Mouse (Mus musculus) lung, embryonic 16.5 days (tissue): Measurements from ENCODE around the gene Lpo. TPM values are rescaled to one million over a fixed set of nuclear protein-coding genes. Genes with fewer than 3 reads are reported as not detected.
"Not testable (repeated sequence)": the region's sequence is repeated elsewhere in the genome, so short reads cannot be mapped to it uniquely, and the experiment has no call there.

ENCODE experiments used
- ATAC-seq: fragments of 200-750 bp; cut with Nextera tagmentation; 2 replicates; pipeline ENCODE4 v1.8.0; 2017; ENCODE audit warnings: low read depth, mild to moderate bottlenecking, moderate library complexity
- H3K27ac ChIP-seq: fragments of 300-500 bp; sonication (generic); 2 replicates; pipeline ENCODE4 v1.5.1; 2014; ENCODE audit warnings: mild to moderate bottlenecking, control low read depth, low read length
- H3K27me3 ChIP-seq: fragments of 300-500 bp; sonication (generic); 2 replicates; pipeline ENCODE4 v1.6.1; 2014; ENCODE audit warnings: low read depth, low read length, mixed read lengths; ENCODE audit not compliant: control insufficient read depth, insufficient read depth
- H3K36me3 ChIP-seq: fragments of 300-500 bp; sonication (generic); 2 replicates; pipeline ENCODE4 v1.6.1; 2014; ENCODE audit warnings: low read length; ENCODE audit not compliant: control insufficient read depth, insufficient read depth
- H3K4me1 ChIP-seq: fragments of 300-500 bp; sonication (generic); replicated peaks from 2 replicates; pipeline ENCODE4 v1.6.1; 2014; ENCODE audit warnings: low read length, mixed read lengths; ENCODE audit not compliant: control insufficient read depth, insufficient read depth
- H3K4me2 ChIP-seq: fragments of 300-500 bp; sonication (generic); 2 replicates; pipeline ENCODE4 v1.6.1; 2014; ENCODE audit warnings: low read depth, low read length, control low read depth
- H3K4me3 ChIP-seq: fragments of 300-500 bp; sonication (generic); 2 replicates; pipeline ENCODE4 v1.5.1; 2014; ENCODE audit warnings: mild to moderate bottlenecking, low read length, control low read depth
- H3K9ac ChIP-seq: fragments of 300-500 bp; sonication (generic); 2 replicates; pipeline ENCODE4 v1.6.1; 2014; ENCODE audit warnings: low read length, control low read depth
- H3K9me3 ChIP-seq: fragments of 300-500 bp; sonication (generic); 2 replicates; pipeline ENCODE4 v1.6.1; 2016; ENCODE audit warnings: low read length; ENCODE audit not compliant: control insufficient read depth
- WGBS: fragments of 180-500 bp; shearing (Covaris S2); extraction: QIAGEN DNeasy Blood & Tissue Kit; methylation state at CpG from one replicate; pipeline ENCODE4 v1.1.7; 2014; 5-methylcytosine and 5-hydroxymethylcytosine counted together
- polyA plus RNA-seq: library from polyadenylated mRNA; unstranded; fragments of >200 nt; fragmentation: Nextera tagmentation; extraction: Ambion mirVana; gene quantifications from 2 replicates; pipeline ENCODE4 v1.2.1, GENCODE M21; 2015

The Lpo gene
- 0.23 TPM in 1 of 2 replicates, not detected in the other for polyA plus RNA-seq

DNA sequence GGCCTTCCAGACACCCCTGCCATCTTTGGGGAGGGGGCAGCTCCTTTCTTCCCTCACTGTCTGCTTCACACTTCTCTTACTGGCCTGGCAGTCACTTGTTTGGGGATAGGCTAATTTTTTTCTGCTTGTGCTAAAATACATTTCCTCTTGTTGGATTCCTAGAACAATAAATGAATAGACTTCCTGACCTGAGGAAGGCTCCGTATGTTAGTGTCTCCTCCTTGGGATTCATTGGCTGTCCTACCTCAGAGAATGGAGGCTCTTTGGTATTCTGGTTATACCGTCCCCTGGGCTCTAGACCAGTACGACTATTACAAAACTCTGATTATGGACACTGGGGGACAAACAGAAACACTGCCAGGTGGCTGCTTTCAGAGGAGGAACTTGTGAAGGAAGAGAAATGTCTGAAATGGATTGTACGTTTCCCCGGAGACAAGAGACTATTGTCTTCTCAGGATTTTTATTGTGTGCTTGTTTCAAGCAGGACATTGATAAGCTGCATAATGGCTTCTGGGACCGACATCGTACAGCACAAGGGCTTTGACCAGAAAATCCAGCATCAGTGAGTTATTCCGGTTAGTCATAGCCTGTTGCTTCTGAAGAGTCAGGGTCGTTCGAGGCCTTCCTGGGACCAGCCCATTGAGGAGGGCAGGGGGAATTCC, at the start of gene Lpo:
Gene Lpo (minus strand): TSS at position 51 of the 662 bp plus-strand sequence.
- Histone ChIP-seq H3K27me3 (no peaks in the 10 kb centered on the region), H3K4me1 (no peaks in the 10 kb centered on the region), H3K4me2 (no peak within 1 kb of the TSS), H3K9ac (no peak within 1 kb of the TSS), H3K27ac (no peak within 1 kb of the TSS), H3K36me3 (no peaks in the 10 kb centered on the region), H3K4me3 (no peak within 1 kb of the TSS), H3K9me3 (no peaks in the 10 kb centered on the region)
- WGBS, result 54% methylated on average over 10 of the region's 10 CpGs
- no peak for ATAC-seq

DNA sequence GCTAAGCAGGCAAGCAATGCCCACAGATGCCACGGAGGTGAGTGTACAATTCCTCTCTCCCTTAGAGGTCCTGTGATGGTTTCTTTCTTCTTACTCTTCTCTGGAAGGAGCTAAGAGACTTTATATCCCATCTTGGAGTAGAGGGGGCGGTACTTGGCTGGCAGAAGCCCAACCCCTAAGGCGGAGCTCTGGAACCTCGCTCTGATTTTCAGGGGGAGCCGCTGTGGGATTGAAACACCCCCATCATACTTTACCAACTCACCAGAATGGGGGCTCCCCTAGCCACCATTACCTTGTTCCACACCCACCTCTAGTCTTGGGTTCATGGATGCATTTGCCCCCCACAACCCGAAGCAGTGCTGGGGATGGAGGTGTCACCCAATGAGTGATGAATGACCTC, 47.3 kb upstream of the Lpo start, which contains the start of gene Epx:
Gene Epx (minus strand): TSS at position 101 of the 400 bp plus-strand sequence.
- H3K4me1 ChIP-seq, result no peaks in the 10 kb centered on the region
- 75% methylated on average over 6 of the region's 6 CpGs for WGBS
- no peaks in the 10 kb centered on the region; the same call in 1 of the 2 replicates for H3K27me3 ChIP-seq
- H3K36me3 ChIP-seq, result no peaks in the 10 kb centered on the region
- no peak within 1 kb of the TSS for H3K4me2 ChIP-seq
- H3K4me3 ChIP-seq, result no peak within 1 kb of the TSS
- H3K9me3 ChIP-seq, result no peaks in the 10 kb centered on the region
- no peak within 1 kb of the TSS for H3K9ac ChIP-seq
- no peak for ATAC-seq
- H3K27ac ChIP-seq, result no peak within 1 kb of the TSS

DNA sequence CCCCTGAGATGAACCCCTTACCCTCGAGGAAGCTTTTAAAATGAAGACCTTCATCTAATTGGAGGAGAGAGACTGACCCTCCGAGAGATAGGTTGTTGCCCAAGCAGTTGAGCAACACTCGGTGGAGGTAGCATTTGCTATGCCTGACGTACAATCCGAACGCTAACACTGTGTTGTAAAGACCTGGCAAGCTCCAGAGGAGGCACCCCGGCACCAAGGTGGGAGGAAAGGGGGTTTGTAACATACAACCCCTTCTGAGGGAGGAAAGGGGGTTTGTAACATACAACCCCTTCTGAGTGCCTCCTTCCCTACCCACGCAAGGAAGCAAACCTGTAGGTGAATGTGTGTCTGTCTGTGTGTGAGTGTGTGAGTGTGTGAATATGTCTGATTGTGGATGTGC, 43.7 kb upstream of the Lpo start:
- H3K9me3 ChIP-seq, result no peaks in the 10 kb centered on the region
- no peaks in the 10 kb centered on the region; the same call in 1 of the 2 replicates for H3K27me3 ChIP-seq
- ATAC-seq, result no peak
- no peaks in the 10 kb centered on the region for H3K36me3 ChIP-seq
- H3K9ac ChIP-seq, result no peak overlapping the region
- H3K4me2 ChIP-seq, result no peak overlapping the region
- H3K27ac ChIP-seq, result no peak overlapping the region
- no peaks in the 10 kb centered on the region for H3K4me1 ChIP-seq
- 24% methylated on average over 8 of the region's 8 CpGs for WGBS
- no peak overlapping the region for H3K4me3 ChIP-seq

DNA sequence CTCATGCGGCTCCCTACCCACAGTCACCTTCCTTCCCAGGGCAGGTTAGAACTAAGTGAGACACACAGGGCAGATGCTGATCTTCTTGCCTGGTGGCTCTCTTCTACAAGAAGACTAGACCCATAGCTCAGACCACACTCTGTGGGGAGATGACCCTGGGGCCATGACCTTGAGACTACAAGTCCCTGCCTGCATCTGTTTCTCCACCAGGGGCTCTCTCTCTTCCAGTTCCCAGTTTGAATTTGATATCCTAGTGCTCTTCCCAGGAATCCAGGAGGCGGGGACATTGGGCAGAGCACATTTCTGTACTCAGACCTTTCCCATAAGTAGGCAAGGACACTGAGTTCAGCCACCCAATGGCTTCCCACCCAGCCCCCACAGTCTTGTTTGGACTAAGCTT, 42.0 kb upstream of the Lpo start:
- Histone ChIP-seq H3K4me2 (no peak overlapping the region), H3K4me3 (no peak overlapping the region), H3K27me3 (no peaks in the 10 kb centered on the region; the same call in 1 of the 2 replicates), H3K36me3 (no peaks in the 10 kb centered on the region), H3K4me1 (no peaks in the 10 kb centered on the region), H3K9me3 (no peaks in the 10 kb centered on the region), H3K9ac (no peak overlapping the region), H3K27ac (no peak overlapping the region)
- WGBS, result 72% methylated on average over 2 of the region's 2 CpGs
- ATAC-seq, result no peak

DNA sequence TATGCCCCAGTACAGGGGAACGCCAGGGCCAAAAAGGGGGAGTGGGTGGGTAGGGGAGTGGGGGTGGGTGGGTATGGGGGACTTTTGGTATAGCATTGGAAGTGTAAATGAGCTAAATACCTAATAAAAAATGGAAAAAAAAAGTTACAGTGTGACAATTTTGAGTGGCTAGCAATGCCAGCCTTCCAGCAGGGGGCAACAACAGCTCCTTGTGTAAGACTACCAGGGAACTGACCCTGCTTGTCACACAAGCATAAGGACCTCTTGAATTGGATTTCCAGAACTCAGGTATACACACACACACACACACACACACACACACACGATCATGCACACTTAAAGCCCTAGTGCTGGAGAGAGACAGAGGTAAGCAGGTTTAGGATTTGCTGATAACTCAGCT, 38.8 kb upstream of the Lpo start:
- not testable (repeated sequence) for H3K27ac ChIP-seq, H3K4me3 ChIP-seq, H3K9me3 ChIP-seq, H3K9ac ChIP-seq, ATAC-seq, H3K4me2 ChIP-seq, H3K36me3 ChIP-seq, H3K27me3 ChIP-seq, H3K4me1 ChIP-seq
- WGBS, result 80% methylated on average over 1 of the region's 2 CpGs

DNA sequence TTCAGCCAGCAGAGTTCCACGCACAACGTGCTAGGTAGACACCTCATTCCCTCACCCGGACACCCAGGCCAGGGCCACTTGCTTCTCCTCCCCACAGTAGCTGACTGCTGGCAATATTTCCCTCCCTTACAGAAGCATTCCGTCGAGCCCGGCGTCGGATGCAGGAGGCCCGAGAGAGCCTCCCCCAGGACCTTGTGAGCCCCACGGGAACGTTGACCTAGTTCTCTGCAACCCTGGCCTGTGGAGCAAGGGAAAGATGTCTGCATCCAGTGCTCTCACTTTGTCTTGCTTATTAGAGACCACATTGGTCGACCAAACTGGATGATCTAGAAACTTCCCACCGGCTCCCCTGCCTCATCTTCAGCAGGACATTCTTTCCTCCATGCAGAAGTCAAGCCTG, 34.7 kb upstream of the Lpo start:
- WGBS, result 88% methylated on average over 13 of the region's 13 CpGs
- H3K27me3 ChIP-seq, result no peaks in the 10 kb centered on the region
- no peak overlapping the region for H3K4me2 ChIP-seq
- no peak overlapping the region for H3K4me3 ChIP-seq
- H3K4me1 ChIP-seq, result no peaks in the 10 kb centered on the region
- no peak overlapping the region for H3K9ac ChIP-seq
- no peaks in the 10 kb centered on the region for H3K9me3 ChIP-seq
- ATAC-seq, result no peak
- no peak overlapping the region for H3K27ac ChIP-seq
- H3K36me3 ChIP-seq, result peaks cover 9% of the 10 kb centered on the region; the same call in 1 of the 2 replicates

DNA sequence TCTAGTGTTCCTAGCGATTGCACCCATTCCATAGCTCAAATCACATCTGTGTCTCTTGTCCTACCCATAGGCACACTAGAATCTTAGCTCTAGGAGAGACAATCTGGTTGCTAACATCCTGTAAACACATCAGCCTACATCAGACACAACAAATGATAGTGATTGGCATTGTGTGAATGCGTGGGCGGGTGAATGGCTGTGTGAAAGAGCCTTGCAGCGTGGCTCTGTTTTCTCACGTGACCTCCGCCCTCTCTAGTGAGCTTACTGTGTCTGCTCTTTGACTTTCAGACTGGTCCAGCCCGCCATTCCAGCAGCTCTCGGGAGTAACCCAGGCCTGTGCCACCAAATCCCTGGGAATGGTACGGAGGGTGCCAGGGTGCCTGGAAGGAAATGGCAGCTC, 32.3 kb upstream of the Lpo start:
- Histone ChIP-seq H3K36me3 (peaks cover 9% of the 10 kb centered on the region; the same call in 1 of the 2 replicates), H3K4me1 (no peaks in the 10 kb centered on the region)
- 75% methylated on average over 9 of the region's 9 CpGs for WGBS

DNA sequence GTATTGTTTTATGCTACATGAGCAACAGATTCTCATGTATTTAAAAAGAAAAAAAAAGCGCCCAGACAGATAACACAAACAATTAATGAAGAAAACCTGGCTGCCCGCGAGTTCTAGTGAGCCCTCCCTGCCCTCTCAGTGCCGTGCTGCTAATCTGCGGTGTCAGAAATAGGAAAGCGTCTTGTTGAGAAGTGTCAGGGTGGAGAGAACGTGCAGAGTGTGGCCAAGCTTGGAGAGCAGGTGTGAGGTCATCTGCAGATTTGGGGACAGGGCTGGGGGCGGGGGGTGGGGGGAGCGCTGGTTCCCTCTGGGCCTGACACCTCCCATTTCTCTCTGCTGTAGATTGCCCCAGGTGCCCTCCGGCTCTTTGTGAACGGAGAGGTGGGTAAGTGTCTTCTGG, 31.2 kb upstream of the Lpo start:
- no peak overlapping the region for H3K4me2 ChIP-seq
- no peaks in the 10 kb centered on the region for H3K9me3 ChIP-seq
- peaks cover 9% of the 10 kb centered on the region; the same call in 1 of the 2 replicates for H3K36me3 ChIP-seq
- WGBS, result 76% methylated on average over 11 of the region's 11 CpGs
- H3K9ac ChIP-seq, result no peak overlapping the region
- no peak overlapping the region for H3K4me3 ChIP-seq
- ATAC-seq, result no peak
- H3K4me1 ChIP-seq, result no peaks in the 10 kb centered on the region
- H3K27me3 ChIP-seq, result no peaks in the 10 kb centered on the region
- no peak overlapping the region for H3K27ac ChIP-seq

More for the DNA sequence above, 32.3 kb upstream of the Lpo start:
- H3K4me3 ChIP-seq, result no peak overlapping the region
- H3K9me3 ChIP-seq, result no peaks in the 10 kb centered on the region
- no peak overlapping the region for H3K9ac ChIP-seq
- no peak overlapping the region for H3K4me2 ChIP-seq
- ATAC-seq, result no peak
- no peaks in the 10 kb centered on the region for H3K27me3 ChIP-seq
- no peak overlapping the region for H3K27ac ChIP-seq

DNA sequence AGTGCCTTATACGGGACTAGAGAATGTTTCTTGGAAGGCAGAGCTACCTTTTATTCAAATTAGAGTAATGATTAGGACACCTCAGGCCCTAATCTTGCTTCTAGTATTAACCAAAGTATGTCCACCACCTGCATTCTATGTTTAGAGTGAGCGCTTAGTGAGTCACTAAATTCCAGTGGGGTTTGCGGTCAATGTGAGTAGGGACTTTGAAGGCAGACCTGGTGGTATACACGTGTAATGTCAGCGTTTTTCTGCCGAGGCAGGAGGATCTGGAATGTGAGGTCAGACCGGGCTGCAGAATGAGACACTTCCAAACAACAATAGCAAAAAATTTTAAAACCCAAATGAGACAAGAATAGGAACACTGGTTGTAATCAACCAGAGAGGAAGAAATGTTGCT, 26.5 kb upstream of the Lpo start:
- H3K27me3 ChIP-seq, result no peaks in the 10 kb centered on the region
- H3K9me3 ChIP-seq, result no peaks in the 10 kb centered on the region
- no peak for ATAC-seq
- H3K9ac ChIP-seq, result no peak overlapping the region
- H3K27ac ChIP-seq, result no peak overlapping the region
- no peak overlapping the region for H3K4me3 ChIP-seq
- H3K36me3 ChIP-seq, result no peaks in the 10 kb centered on the region; the same call in 1 of the 2 replicates
- H3K4me1 ChIP-seq, result peaks cover 4% of the 10 kb centered on the region
- H3K4me2 ChIP-seq, result no peak overlapping the region
- 82% methylated on average over 7 of the region's 7 CpGs for WGBS
